Mouse (Mus musculus) left cerebral cortex, postnatal 36 days (tissue): ENCODE measurements around the gene Foxd4. TPM values are rescaled to one million over a fixed set of nuclear protein-coding genes. Genes with fewer than 3 reads are reported as not detected.
"Not testable (repeated sequence)": the region's sequence is repeated elsewhere in the genome, so short reads cannot be mapped to it uniquely, and the experiment has no call there.

Experiments used
- DNase-seq, 2 experiments: peaks; one replicate each; pipeline ENCODE4 v3.0.0; 2021 to 2022; ENCODE audit warnings: low spot score in 2 of 2, mixed read lengths in 1 of 2
- intact Hi-C: fragments of 180-260 bp; cut with DNase I; formaldehyde crosslinking; loops from one replicate; pipeline ENCODE4 v1.15.1; 2025
- microRNA-seq: library from miRNA; unstranded; fragments of <30 nt; microRNA quantifications from one replicate; pipeline ENCODE4 v1.2.0, GENCODE M21; 2022
- total RNA-seq, 2 experiments: library from RNA; stranded (reverse); gene quantifications; 2 replicates each; pipeline ENCODE4 v1.2.3; 2021

Foxd4 gene
- total RNA-seq, 2 experiments from 2014 or later, result not detected

GRCm38 (mm10) chr19:24885504-24885903 lies 15.5 kb downstream of the Foxd4 start:
- intact Hi-C loops, result loop anchor here (5.0 kb wide), 1 partner anchor 188 kb away; no protein-coding TSS in a partner anchor
- no peak for DNase-seq

- no peak for DNase-seq
- intact Hi-C loops, result no loop called here
Measured at GRCm38 (mm10) chr19:24881237-24881636, 19.8 kb downstream of the Foxd4 start.

GRCm38 (mm10) chr19:24875129-24875870 lies 25.7 kb downstream of the Foxd4 start, which contains the start of gene Gm10053:
Gene Gm10053, plus strand, starts transcription at chr19:24875686.
- intact Hi-C loops, result not testable (repeated sequence)

GRCm38 (mm10) chr19:24873873-24874272 lies 27.1 kb downstream of the Foxd4 start:
- no peak for DNase-seq
- intact Hi-C loops, result loop anchor here (5.0 kb wide), 3 partner anchors 242 to 592 kb away; partner anchors contain the start of gene Fxn

More at GRCm38 (mm10) chr19:24875129-24875870, 25.7 kb downstream of the Foxd4 start, which contains the start of gene Gm10053:
- not testable (repeated sequence) for DNase-seq

- DNase-seq, result peak; percentile 68 to 70
- intact Hi-C loops, result loop anchor here (1.0 to 5.0 kb wide), 4 partner anchors 166 to 589 kb away; partner anchors contain the start of gene Fxn
Measured at GRCm38 (mm10) chr19:24871037-24871635, 29.9 kb downstream of the Foxd4 start.

- DNase-seq, result no peak
- intact Hi-C loops, result no loop called here
Measured at GRCm38 (mm10) chr19:24865436-24865835, 35.6 kb downstream of the Foxd4 start.

- intact Hi-C loops, result no loop called here
- no peak for DNase-seq
Measured at GRCm38 (mm10) chr19:24861612-24862451, 39.2 kb downstream of the Foxd4 start, which contains the start of gene Pgm5. Gene Pgm5, minus strand, starts transcription at chr19:24861855.

- intact Hi-C loops, result no loop called here
- no peak for DNase-seq
Measured at GRCm38 (mm10) chr19:24861276-24861611, 39.8 kb downstream of the Foxd4 start.

GRCm38 (mm10) chr19:24851456-24852315 lies 49.3 kb downstream of the Foxd4 start:
- DNase-seq, result no peak

More at GRCm38 (mm10) chr19:24851456-24852315, 49.3 kb downstream of the Foxd4 start:
- intact Hi-C loops, result no loop called here

Small RNA genes within 50 kb of the gene (microRNA-seq; reads per million reads assigned to microRNA genes)
- gene Mir3084-1, result not detected

Other genes starting within 250 kb of the Foxd4 start
- under 1 TPM; 0.23 to 0.42 TPM for gene Tmem252, start 227.2 kb downstream of the Foxd4 start, total RNA-seq
- gene Pgm5, start 39.3 kb downstream of the Foxd4 start, total RNA-seq, result 1 to 10 TPM; 3.7 to 7.0 TPM
- gene Gm10053, start 25.5 kb downstream of the Foxd4 start, total RNA-seq, result 100 to 1,000 TPM; 197 to 206 TPM
- gene Cbwd1, start 60.4 kb upstream of the Foxd4 start, total RNA-seq, result 10 to 100 TPM; 13.8 to 14.8 TPM
- gene Dock8, start 98.3 kb upstream of the Foxd4 start, total RNA-seq, result 1 to 10 TPM; 2.3 to 4.6 TPM